Mouse (Mus musculus) MN1 (cell line): ENCODE data around the gene Nckap5.

ENCODE experiments used
- DNase-seq: peaks from one replicate; pipeline ENCODE4 v3.0.0-alpha.2; 2016; ENCODE audit warnings: low spot score

Nckap5 gene

GRCm38 (mm10) chr1:126364556-126364955 lies 466.0 kb downstream of the Nckap5 start:
- no peak for DNase-seq

- DNase-seq = no peak
Measured at GRCm38 (mm10) chr1:126360531-126361220, 469.9 kb downstream of the Nckap5 start.

- no peak for DNase-seq
Measured at GRCm38 (mm10) chr1:126360111-126360510, 470.5 kb downstream of the Nckap5 start.

GRCm38 (mm10) chr1:126341806-126342205 lies 488.8 kb downstream of the Nckap5 start:
- DNase-seq = no peak

- DNase-seq = no peak
Measured at GRCm38 (mm10) chr1:126339250-126339649, 491.3 kb downstream of the Nckap5 start.

- no peak for DNase-seq
Measured at GRCm38 (mm10) chr1:126334202-126334601, 496.4 kb downstream of the Nckap5 start.

- no peak for DNase-seq
Measured at GRCm38 (mm10) chr1:126332026-126332425, 498.6 kb downstream of the Nckap5 start.

- DNase-seq = no peak
Measured at GRCm38 (mm10) chr1:126320696-126321095, 509.9 kb downstream of the Nckap5 start.

- DNase-seq = no peak
Measured at GRCm38 (mm10) chr1:126317874-126318607, 512.6 kb downstream of the Nckap5 start.

- DNase-seq = no peak
Measured at GRCm38 (mm10) chr1:126317345-126317744, 513.3 kb downstream of the Nckap5 start.

GRCm38 (mm10) chr1:126316866-126317265 lies 513.7 kb downstream of the Nckap5 start:
- no peak for DNase-seq

- DNase-seq = no peak
Measured at GRCm38 (mm10) chr1:126301129-126301528, 529.5 kb downstream of the Nckap5 start.

- DNase-seq = no peak
Measured at GRCm38 (mm10) chr1:126264931-126265330, 565.7 kb downstream of the Nckap5 start.

GRCm38 (mm10) chr1:126254364-126254763 lies 576.2 kb downstream of the Nckap5 start:
- DNase-seq = no peak

- DNase-seq = no peak
Measured at GRCm38 (mm10) chr1:126253934-126254333, 576.7 kb downstream of the Nckap5 start.

GRCm38 (mm10) chr1:126233196-126233595 lies 597.4 kb downstream of the Nckap5 start:
- DNase-seq = no peak

- no peak for DNase-seq
Measured at GRCm38 (mm10) chr1:126231199-126231598, 599.4 kb downstream of the Nckap5 start.

- DNase-seq = no peak
Measured at GRCm38 (mm10) chr1:126210212-126210611, 620.4 kb downstream of the Nckap5 start.

GRCm38 (mm10) chr1:126209743-126210142 lies 620.9 kb downstream of the Nckap5 start:
- no peak for DNase-seq

GRCm38 (mm10) chr1:126209131-126209530 lies 621.5 kb downstream of the Nckap5 start:
- no peak for DNase-seq

GRCm38 (mm10) chr1:126196937-126197336 lies 633.7 kb downstream of the Nckap5 start:
- no peak for DNase-seq

GRCm38 (mm10) chr1:126190353-126190752 lies 640.2 kb downstream of the Nckap5 start:
- no peak for DNase-seq

GRCm38 (mm10) chr1:126183751-126184150 lies 646.8 kb downstream of the Nckap5 start:
- no peak for DNase-seq

GRCm38 (mm10) chr1:126168579-126168978 lies 662.0 kb downstream of the Nckap5 start:
- no peak for DNase-seq
